Mouse (Mus musculus) testis, adult 2 months (tissue): Measurements from ENCODE around the gene Kif23.

ENCODE experiments used
- CTCF ChIP-seq: fragments of 200-500 bp; IDR thresholded peaks from 2 replicates; pipeline ENCODE4 v1.5.1; 2012; ENCODE audit warnings: low read depth, mild to moderate bottlenecking, inconsistent platforms, low read length, moderate library complexity; ENCODE audit not compliant: control insufficient read depth, insufficient read depth, insufficient replicate concordance
- POLR2A ChIP-seq: fragments of 200-500 bp; IDR thresholded peaks from 2 replicates; pipeline ENCODE4 v1.6.1; 2012; ENCODE audit warnings: low read depth, mild to moderate bottlenecking, inconsistent platforms, low read length, moderate library complexity; ENCODE audit not compliant: control insufficient read depth

DNA sequence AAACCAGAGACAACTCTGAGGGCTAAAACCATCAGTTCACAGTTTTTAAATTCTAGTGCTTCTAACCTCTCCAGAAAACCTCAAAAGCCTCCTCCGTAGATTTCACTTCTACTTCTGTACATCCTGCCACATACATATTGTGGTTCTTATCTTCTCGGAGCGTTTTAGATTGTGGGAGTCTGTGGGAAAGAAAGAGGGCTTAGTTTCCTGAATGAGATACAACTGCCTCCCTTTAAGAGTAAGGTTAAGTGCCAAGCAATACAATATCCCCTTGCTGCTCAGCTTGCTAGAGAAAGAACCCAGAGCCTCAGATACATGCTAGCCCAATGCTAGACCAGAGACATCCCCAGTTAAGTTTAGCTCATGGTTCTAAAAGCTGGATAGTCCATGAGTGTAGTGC, 14.6 kb downstream of the Kif23 start:
- TF ChIP-seq CTCF (no peak), POLR2A (no peak)
